Mouse (Mus musculus): ENCODE data around the gene Aplnr. TPM values are rescaled to one million over a fixed set of nuclear protein-coding genes. Genes with fewer than 3 reads are reported as not detected.

Aplnr gene
- total RNA-seq, 2 experiments from 2014 or later: 1.2 to 3.3 TPM

DNA sequence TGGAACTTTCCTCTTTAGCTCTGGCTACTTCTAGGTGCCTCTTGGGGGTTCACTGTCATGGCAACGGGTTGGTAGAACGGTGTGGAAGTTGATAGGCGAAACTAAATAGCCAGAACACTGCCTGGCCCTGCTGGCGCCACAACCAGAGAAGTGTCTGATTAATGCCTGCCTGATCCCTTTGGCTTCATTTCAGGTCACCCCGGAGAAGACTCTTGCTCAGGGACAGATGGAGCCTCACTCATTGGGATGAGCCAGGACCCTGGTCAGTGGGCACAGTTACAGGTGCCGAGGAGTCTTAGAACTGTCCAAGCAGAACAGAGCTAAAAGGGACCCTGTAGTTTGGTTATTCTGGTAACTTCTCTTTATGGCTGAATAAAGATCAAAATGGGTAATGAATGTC, 37.5 kb downstream of the Aplnr start:
- no peak for DNase-seq (ENCODE audit: low spot score)

- peak; percentile 22 for DNase-seq (ENCODE audit: low spot score)
Measured at GRCm38 (mm10) chr2:85178139-85178800, 42.2 kb downstream of the Aplnr start.

DNA sequence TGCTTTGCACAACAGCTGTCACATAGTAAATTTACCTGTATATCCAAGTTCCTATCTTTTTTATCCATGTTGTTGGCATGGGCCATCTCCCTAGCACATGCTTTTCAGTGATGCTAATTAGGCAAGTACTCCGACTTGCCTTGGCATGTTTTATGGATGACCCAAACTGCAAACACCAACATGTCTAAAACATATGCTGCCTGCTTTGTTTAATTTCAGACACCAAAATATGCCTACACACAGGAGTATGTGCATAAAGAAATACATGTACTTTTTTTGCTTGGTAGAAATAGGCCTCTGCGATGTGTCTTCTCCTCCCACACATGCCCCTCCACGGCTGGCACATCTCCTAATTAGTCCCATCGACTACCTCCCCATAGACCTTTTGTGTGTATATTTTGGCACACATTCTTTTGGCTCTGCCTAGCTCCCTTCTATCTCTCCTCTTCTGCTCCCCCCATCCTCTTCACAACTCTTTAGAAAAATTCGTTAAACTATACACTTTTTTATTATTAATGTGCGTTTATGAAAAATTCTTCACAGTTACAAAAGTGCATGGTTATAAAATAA, 51.6 kb downstream of the Aplnr start:
- no peak for DNase-seq (ENCODE audit: low spot score)

Other genes with a start within 250 kb of the Aplnr start
- under 1 TPM; 0.52 to 0.62 TPM for gene Rtn4rl2, start 249.5 kb upstream of the Aplnr start, total RNA-seq (2021)
- gene Slc43a3, start 199.6 kb upstream of the Aplnr start, total RNA-seq (2021): 10 to 100 TPM; 17.2 to 18.4 TPM
- not detected for gene Prg2, start 155.8 kb upstream of the Aplnr start, total RNA-seq (2021)
- not detected for gene Prg3, start 148.0 kb upstream of the Aplnr start, total RNA-seq (2021)
- gene Ssrp1, start 99.0 kb upstream of the Aplnr start, total RNA-seq (2021): 10 to 100 TPM; 25.8 to 27.9 TPM
- under 1 TPM; 0.40 to 0.50 TPM for gene P2rx3, start 98.8 kb upstream of the Aplnr start, total RNA-seq (2021)
- gene Tnks1bp1, start 88.2 kb upstream of the Aplnr start, total RNA-seq (2021): 10 to 100 TPM; 24.4 to 37.0 TPM
- gene Lrrc55, start 61.0 kb downstream of the Aplnr start, total RNA-seq (2021): under 1 TPM; 0.23 to 0.71 TPM
- not detected for gene Olfr987, start 203.1 kb downstream of the Aplnr start, total RNA-seq (2021)
- gene Olfr988, start 227.0 kb downstream of the Aplnr start, total RNA-seq (2021): not detected